Mouse (Mus musculus) adrenal gland, postnatal 10 days (tissue): Measurements from ENCODE around the gene Gm13693. TPM values are rescaled to one million over a fixed set of nuclear protein-coding genes. Genes with fewer than 3 reads are reported as not detected.
"Not testable (repeated sequence)": the region's sequence is repeated elsewhere in the genome, so short reads cannot be mapped to it uniquely, and the experiment has no call there.

Source experiments
- DNase-seq: peaks from one replicate; pipeline ENCODE4 v3.0.0; 2021; ENCODE audit warnings: mixed read lengths
- long read RNA-seq, 2 experiments: library from polyadenylated mRNA; stranded (forward); transcript quantifications; one replicate each; pipeline ENCODE4 v2.0.0; 2021
- total RNA-seq, 2 experiments: library from RNA; stranded (reverse); gene quantifications; 2 replicates each; pipeline ENCODE4 v1.2.3; 2021

Gene Gm13693
- 1 to 10 TPM; 1.4 to 1.7 TPM for total RNA-seq
- long read RNA-seq, experiment 1, partial matches to known transcripts: 0 of 1 reads
- long read RNA-seq, experiment 1, other reads (novel, unspliced or antisense): 0 of 1 reads
- long read RNA-seq, experiment 2: 0 reads

- DNase-seq: not testable (repeated sequence)
Measured at GRCm38 (mm10) chr2:83961203-83961602, at the start of gene Gm13693. Gene Gm13693 (plus strand): TSS chr2:83961503.

- no peak for DNase-seq
Measured at GRCm38 (mm10) chr2:83929478-83930088, 31.7 kb upstream of the Gm13693 start.

- DNase-seq: peak; percentile 26
Measured at GRCm38 (mm10) chr2:83940931-83941361, 20.4 kb upstream of the Gm13693 start, which contains the start of gene Zswim2. Gene Zswim2 (minus strand): TSS chr2:83941228.

DNA sequence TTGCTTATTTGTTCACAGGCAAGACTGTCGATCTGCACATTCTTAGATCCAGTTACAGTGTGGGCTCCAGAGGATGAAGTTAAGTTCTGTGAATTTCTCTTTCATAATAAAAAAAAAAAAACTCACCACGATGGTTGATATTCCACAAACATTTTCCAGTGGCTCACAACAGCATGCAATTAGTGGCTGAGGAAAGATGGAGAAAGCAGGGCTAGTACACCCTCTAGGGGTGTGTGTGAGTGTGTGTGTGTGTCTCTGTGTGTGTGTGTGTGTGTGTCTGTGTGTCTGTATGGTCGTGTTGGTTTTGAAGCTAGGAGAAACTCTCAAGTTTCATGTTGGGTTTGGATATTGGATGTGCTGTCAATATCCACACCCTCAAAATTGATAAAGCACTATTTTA, 19.9 kb upstream of the Gm13693 start:
- DNase-seq: no peak

GRCm38 (mm10) chr2:83941792-83942191, 19.5 kb upstream of the Gm13693 start:
- no peak for DNase-seq

- DNase-seq: not testable (repeated sequence)
Measured at GRCm38 (mm10) chr2:83955393-83955792, 5.9 kb upstream of the Gm13693 start, which contains the start of gene Gm13698. Gene Gm13698 (plus strand): TSS chr2:83955693.

DNA sequence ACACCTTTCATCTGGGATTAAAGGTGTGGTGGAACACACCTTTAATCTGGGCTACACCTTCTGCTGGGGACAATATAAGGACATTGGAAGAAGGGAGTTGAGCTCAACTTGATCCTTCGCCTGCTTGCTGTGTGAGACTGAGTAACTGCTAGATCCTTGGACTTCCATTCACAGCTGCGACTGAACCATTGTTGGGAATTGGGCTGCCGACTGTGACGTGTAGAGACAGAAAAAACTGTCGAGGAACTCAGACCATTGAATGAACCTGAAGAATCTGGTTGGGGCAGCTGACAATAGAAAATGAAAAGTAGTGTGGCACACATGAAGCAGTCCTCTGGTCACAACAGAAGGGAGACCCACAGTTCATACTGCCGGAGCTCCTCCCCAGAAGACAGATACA, 5.7 kb downstream of the Gm13693 start, which contains the start of gene Gm13695:
Gene Gm13695, plus strand, starts transcription at position 301 of the 400 bp plus-strand sequence.
- DNase-seq: not testable (repeated sequence)

- DNase-seq: not testable (repeated sequence)
Measured at GRCm38 (mm10) chr2:83972823-83973222, 11.5 kb downstream of the Gm13693 start, which contains the start of gene Gm13696. Gene Gm13696 (plus strand): TSS chr2:83973123.

- DNase-seq: not testable (repeated sequence)
Measured at GRCm38 (mm10) chr2:83978633-83979032, 17.3 kb downstream of the Gm13693 start, which contains the start of gene Gm13694. Gene Gm13694 (plus strand): TSS chr2:83978933.

DNA sequence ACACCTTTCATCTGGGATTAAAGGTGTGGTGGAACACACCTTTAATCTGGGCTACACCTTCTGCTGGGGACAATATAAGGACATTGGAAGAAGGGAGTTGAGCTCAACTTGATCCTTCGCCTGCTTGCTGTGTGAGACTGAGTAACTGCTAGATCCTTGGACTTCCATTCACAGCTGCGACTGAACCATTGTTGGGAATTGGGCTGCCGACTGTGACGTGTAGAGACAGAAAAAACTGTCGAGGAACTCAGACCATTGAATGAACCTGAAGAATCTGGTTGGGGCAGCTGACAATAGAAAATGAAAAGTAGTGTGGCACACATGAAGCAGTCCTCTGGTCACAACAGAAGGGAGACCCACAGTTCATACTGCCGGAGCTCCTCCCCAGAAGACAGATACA, 23.1 kb downstream of the Gm13693 start, which contains the start of gene Gm13697:
Gene Gm13697, plus strand, starts transcription at position 301 of the 400 bp plus-strand sequence.
- not testable (repeated sequence) for DNase-seq

DNA sequence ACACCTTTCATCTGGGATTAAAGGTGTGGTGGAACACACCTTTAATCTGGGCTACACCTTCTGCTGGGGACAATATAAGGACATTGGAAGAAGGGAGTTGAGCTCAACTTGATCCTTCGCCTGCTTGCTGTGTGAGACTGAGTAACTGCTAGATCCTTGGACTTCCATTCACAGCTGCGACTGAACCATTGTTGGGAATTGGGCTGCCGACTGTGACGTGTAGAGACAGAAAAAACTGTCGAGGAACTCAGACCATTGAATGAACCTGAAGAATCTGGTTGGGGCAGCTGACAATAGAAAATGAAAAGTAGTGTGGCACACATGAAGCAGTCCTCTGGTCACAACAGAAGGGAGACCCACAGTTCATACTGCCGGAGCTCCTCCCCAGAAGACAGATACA, 28.9 kb downstream of the Gm13693 start, which contains the start of gene Gm13691:
Gene Gm13691, plus strand, starts transcription at position 301 of the 400 bp plus-strand sequence.
- not testable (repeated sequence) for DNase-seq

- not testable (repeated sequence) for DNase-seq
Measured at GRCm38 (mm10) chr2:83993639-83994255, 32.4 kb downstream of the Gm13693 start.

GRCm38 (mm10) chr2:83994526-83994925, 33.2 kb downstream of the Gm13693 start:
- DNase-seq: not testable (repeated sequence)

GRCm38 (mm10) chr2:84008913-84009312, 47.6 kb downstream of the Gm13693 start:
- DNase-seq: no peak

DNA sequence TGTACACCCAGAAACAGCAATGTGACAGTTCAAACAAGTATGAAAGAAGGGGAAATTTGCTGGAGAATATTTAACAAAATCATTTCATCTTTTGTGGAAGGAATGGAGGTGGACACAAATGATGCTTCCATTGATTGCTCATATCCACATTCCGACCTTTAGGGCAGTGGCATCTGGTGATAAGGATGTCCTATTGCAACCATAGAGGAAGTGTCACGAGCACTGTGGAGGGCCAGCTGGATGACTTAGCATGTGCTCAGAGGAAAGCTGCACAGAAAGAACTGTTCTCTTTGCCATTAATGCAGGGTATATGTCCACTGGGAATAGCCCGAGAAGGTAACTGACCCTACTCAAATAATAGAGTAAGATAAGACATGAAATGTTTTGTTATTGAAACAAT, 48.5 kb downstream of the Gm13693 start:
- DNase-seq: no peak

Other genes with a start within 250 kb of the Gm13693 start
- gene Itgav, start 237.1 kb upstream of the Gm13693 start, total RNA-seq: 10 to 100 TPM; 72.8 to 77.2 TPM
- gene Fam171b, start 148.9 kb upstream of the Gm13693 start, total RNA-seq: 1 to 10 TPM; 4.0 to 5.8 TPM
- not detected for gene Zswim2, start 20.3 kb upstream of the Gm13693 start, total RNA-seq
- 1 to 10 TPM; 1.4 to 1.7 TPM for gene Gm13698, start 5.8 kb upstream of the Gm13693 start, total RNA-seq
- gene Gm13695, start 5.8 kb downstream of the Gm13693 start, total RNA-seq: not detected
- 1 to 10 TPM; 1.4 to 1.7 TPM for gene Gm13696, start 11.6 kb downstream of the Gm13693 start, total RNA-seq
- 1 to 10 TPM; 1.4 to 1.7 TPM for gene Gm13694, start 17.4 kb downstream of the Gm13693 start, total RNA-seq
- gene Gm13697, start 23.2 kb downstream of the Gm13693 start, total RNA-seq: 1 to 10 TPM; 1.4 to 1.7 TPM
- gene Gm13691, start 29.1 kb downstream of the Gm13693 start, total RNA-seq: 1 to 10 TPM; 1.4 to 1.7 TPM